Mouse (Mus musculus) forebrain, embryonic 11.5 days (tissue): Measurements from ENCODE around the gene Gtf2a1l. TPM values are rescaled to one million over a fixed set of nuclear protein-coding genes. Genes with fewer than 3 reads are reported as not detected.

Experiments used
- ATAC-seq: fragments of 200-750 bp; cut with Nextera tagmentation; replicated peaks from 2 replicates; pipeline ENCODE4 v1.8.0; 2017; ENCODE audit warnings: moderate TSS enrichment; ENCODE audit not compliant: low FRiP score
- DNase-seq: peaks from one replicate; pipeline ENCODE4 v3.0.0-alpha.2; 2017; ENCODE audit warnings: low spot score
- H3K27ac ChIP-seq: fragments of 300-500 bp; sonication (generic); 2 replicates; pipeline ENCODE4 v1.5.1; 2014; ENCODE audit warnings: low read depth, low read length
- H3K27me3 ChIP-seq: fragments of 300-500 bp; sonication (generic); 2 replicates; pipeline ENCODE4 v1.6.1; 2014; ENCODE audit warnings: mild to moderate bottlenecking, low read length, mixed read lengths; ENCODE audit not compliant: control insufficient read depth, insufficient read depth
- H3K36me3 ChIP-seq: fragments of 300-500 bp; sonication (generic); 2 replicates; pipeline ENCODE4 v1.6.1; 2014; ENCODE audit warnings: mild to moderate bottlenecking, low read length, moderate library complexity, mixed read lengths; ENCODE audit not compliant: control insufficient read depth, insufficient read depth
- H3K4me1 ChIP-seq: fragments of 300-500 bp; sonication (generic); replicated peaks from 2 replicates; pipeline ENCODE4 v1.6.1; 2014; ENCODE audit warnings: low read length, mixed read lengths; ENCODE audit not compliant: control insufficient read depth, insufficient read depth
- H3K4me2 ChIP-seq: fragments of 300-500 bp; sonication (generic); 2 replicates; pipeline ENCODE4 v1.6.1; 2014; ENCODE audit warnings: low read depth, mild to moderate bottlenecking, low read length, moderate library complexity, mixed read lengths; ENCODE audit not compliant: severe bottlenecking
- H3K4me3 ChIP-seq: fragments of 300-500 bp; sonication (generic); 2 replicates; pipeline ENCODE4 v1.5.1; 2014; ENCODE audit warnings: low read depth, low read length
- H3K9ac ChIP-seq: fragments of 300-500 bp; sonication (generic); 2 replicates; pipeline ENCODE4 v1.6.1; 2014; ENCODE audit warnings: low read length
- H3K9me3 ChIP-seq: fragments of 300-500 bp; sonication (generic); 2 replicates; pipeline ENCODE4 v1.6.1; 2016; ENCODE audit warnings: low read length, mixed read lengths; ENCODE audit not compliant: control insufficient read depth
- WGBS: fragments of 180-500 bp; shearing (Covaris S2); extraction: QIAGEN DNeasy Blood & Tissue Kit; methylation state at CpG from one replicate; pipeline ENCODE4 v1.1.7; 2014; 5-methylcytosine and 5-hydroxymethylcytosine counted together
- polyA plus RNA-seq: library from polyadenylated mRNA; unstranded; fragments of >200 nt; fragmentation: Nextera tagmentation; extraction: Ambion mirVana; gene quantifications from 2 replicates; pipeline ENCODE4 v1.2.1, GENCODE M21; 2014

Gtf2a1l gene
- polyA plus RNA-seq, 1 experiment from 2014 or later, result not detected

DNA sequence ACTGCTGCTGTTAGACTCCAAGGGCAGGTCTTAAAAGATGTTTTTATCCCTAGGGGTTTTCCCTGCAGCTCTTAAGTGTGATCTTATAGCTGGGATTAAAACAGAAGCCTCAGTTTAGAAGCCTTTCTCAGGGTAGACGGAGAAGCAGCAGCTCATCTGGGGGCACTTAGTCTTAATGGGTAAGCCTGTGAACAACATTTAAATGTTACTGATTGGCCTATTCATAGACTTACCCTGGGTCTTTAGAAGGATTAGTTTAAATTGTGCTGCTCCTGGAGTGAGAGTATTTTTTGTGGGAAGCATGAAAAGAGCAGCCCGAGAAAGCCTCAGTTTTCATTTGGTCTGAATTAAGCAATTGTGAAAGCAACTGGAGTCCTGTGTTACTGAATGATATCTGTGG is 1.5 kb downstream of the Gtf2a1l start:
- ATAC-seq, result peak; percentile 47
- no peak for DNase-seq
- H3K27me3 ChIP-seq, result peaks cover 19% of the 10 kb centered on the region

DNA sequence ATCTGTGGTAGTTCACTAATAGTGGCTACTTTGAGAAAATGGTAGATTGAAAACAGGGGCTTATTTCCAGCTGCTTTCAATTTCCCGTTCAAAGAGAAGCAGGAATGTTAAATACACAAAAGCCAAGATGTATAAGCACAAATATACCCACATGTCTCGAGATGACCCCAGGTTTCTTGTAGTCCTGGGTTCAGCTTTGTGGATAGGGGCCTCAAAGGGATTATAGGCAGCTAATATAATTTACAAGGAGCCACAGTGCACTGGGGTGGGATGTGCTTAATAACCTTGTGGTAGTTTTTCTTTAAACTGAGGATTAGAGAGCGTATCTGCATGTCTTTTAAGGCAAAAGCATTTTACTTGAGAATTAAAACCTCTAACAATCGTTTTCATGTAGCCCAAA is 2.3 kb downstream of the Gtf2a1l start:
- Histone ChIP-seq H3K27me3 (peaks cover 19% of the 10 kb centered on the region), H3K9me3 (no peaks in the 10 kb centered on the region), H3K9ac (no peak overlapping the region), H3K4me3 (no peak overlapping the region), H3K27ac (no peak overlapping the region), H3K4me2 (no peak overlapping the region), H3K4me1 (0 out of 2 replicates have a peak, but pooled peaks cover 1% of the 10 kb centered on the region), H3K36me3 (no peaks in the 10 kb centered on the region)
- DNase-seq (no peak), ATAC-seq (no peak)
- 40% methylated on average over 4 of the region's 4 CpGs for WGBS

More for the DNA sequence above, 1.5 kb downstream of the Gtf2a1l start:
- Histone ChIP-seq H3K9me3 (no peaks in the 10 kb centered on the region), H3K4me3 (no peak overlapping the region), H3K36me3 (no peaks in the 10 kb centered on the region), H3K9ac (no peak overlapping the region), H3K27ac (no peak overlapping the region), H3K4me2 (no peak overlapping the region), H3K4me1 (0 out of 2 replicates have a peak, but pooled peaks cover 1% of the 10 kb centered on the region)
- 4% methylated on average over 2 of the region's 2 CpGs for WGBS

DNA sequence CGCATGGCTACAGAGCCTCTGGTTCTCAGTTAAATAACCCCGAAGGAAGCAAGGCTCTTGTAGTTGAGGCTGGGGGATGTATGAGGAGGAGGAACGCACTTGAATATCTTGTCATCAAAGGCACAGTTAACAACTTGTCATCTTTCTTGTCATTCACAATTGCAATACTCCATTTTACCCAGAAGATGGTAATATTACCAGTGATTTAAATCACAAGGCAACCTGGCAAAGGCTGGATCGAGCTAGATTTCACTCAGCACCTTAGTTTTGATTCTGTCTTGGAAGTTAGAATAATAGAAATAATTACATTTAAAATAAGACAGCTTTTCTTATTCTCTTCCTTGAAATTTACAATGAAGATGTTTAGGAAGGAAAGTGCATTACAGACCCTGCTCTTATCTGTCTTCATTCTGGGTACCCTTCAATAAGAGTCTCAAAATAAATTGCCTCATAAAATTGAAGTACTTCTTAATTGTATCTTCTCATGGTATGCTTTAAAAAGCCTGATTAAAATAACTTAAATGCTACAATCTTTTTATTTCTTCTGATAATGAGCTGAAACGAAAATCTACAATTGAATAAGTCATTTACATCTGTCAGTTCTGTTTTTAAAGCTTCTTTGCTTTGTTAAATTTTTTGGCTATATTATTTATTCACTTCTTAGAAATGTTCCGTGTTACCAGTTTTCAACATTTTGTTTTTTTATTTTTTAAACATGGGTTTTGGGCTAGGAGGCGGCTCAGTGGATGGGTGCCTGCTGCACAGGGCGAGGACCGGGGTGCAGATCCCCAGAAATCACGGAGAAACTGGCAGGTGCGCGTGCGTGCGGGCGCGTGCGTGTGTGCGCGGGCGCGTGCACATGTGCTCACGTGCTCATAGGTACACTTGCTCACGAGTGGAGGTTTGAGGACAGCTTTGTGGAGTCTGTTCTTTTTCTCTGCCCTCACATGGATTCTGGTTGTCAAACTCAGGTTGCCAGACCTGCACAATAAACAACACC is 7.2 kb downstream of the Gtf2a1l start:
- Histone ChIP-seq H3K27ac (no peak overlapping the region), H3K4me1 (no peaks in the 10 kb centered on the region), H3K9me3 (no peaks in the 10 kb centered on the region), H3K27me3 (peaks cover 9% of the 10 kb centered on the region), H3K4me2 (no peak overlapping the region), H3K4me3 (no peak overlapping the region), H3K36me3 (no peaks in the 10 kb centered on the region), H3K9ac (no peak overlapping the region)
- 92% methylated on average over 23 of the region's 23 CpGs for WGBS
- ATAC-seq, result no peak
- no peak for DNase-seq

DNA sequence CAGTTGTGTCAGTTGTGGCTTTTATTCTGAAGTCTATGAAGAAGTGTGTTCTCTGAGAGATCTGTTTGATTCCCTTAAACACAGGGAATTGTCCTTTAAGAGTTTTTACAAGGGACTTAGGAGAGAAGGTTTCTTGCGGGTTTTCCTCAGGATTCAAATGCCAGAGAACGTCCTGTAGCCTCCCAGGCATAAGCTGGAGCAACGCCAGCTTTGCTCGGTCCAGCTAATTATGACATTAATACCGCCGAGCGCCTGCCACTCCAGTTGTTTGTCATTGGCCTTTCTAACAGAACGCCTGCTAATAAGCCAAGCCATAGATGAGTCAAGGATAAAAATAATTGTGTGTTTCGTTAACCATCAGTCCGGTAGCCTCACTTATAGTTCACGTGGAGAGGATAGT is 19.8 kb downstream of the Gtf2a1l start:
- Histone ChIP-seq H3K36me3 (no peaks in the 10 kb centered on the region), H3K27ac (no peak overlapping the region), H3K4me2 (no peak overlapping the region), H3K27me3 (no peaks in the 10 kb centered on the region), H3K4me3 (no peak overlapping the region), H3K4me1 (no peaks in the 10 kb centered on the region), H3K9me3 (no peaks in the 10 kb centered on the region), H3K9ac (no peak overlapping the region)
- 50% methylated on average over 11 of the region's 11 CpGs for WGBS
- no peak for DNase-seq
- ATAC-seq, result peak; percentile 21; the same call in 1 of the 2 replicates

DNA sequence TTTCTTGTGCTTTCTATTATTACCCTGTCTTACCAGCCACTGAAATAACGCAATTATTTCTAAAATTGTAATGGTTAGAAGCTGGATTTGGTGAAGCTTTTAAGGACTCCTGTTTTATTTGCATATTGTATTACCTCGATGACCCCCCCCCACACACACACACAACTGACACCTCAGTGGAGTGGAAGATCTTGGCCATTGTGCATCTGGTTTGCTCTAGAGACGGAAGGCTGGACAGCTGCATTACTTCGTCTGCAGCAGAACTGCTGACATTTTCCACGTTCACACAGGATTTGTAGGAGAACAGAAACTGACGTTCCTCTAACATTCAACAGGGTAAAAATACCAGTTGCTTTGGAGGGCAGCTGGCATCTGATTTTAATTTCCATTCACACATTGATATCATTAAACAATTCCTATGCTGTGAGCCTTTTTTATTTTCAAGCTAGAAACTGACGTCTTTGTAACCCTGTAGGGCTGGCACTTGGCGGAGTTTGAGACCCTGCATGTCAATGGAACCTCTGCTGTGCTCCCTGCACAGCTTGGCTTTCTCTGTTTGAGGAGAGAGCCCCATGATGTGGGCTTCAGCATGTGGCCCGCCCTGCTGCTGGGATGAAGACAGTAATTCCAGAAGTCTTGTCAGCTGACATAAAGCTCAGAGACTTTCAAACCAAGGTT is 28.3 kb downstream of the Gtf2a1l start:
- Histone ChIP-seq H3K27ac (no peak overlapping the region), H3K9ac (no peak overlapping the region), H3K36me3 (no peaks in the 10 kb centered on the region), H3K4me3 (no peak overlapping the region), H3K9me3 (no peaks in the 10 kb centered on the region), H3K4me1 (no peaks in the 10 kb centered on the region), H3K27me3 (no peaks in the 10 kb centered on the region), H3K4me2 (no peak overlapping the region)
- DNase-seq (no peak), ATAC-seq (no peak)
- WGBS, result 60% methylated on average over 9 of the region's 9 CpGs

DNA sequence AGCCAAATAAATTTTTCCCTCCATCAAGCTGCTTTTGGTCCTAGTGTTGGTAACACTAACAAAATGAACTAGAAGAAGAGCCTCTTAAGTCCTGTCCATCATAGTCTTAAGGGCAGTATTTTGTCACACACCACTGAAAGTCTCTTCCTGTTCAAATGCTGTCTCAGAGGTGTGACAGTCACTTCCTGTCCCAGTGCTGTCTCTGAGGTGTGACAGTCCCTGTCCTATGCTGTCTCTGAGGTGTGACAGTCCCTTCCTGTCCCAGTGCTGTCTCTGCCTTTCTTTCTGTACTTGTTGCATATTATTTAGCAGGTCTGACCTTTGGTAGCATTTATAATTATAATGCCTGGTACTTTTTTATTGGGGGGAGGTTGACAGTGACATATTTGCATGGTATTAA is 32.4 kb downstream of the Gtf2a1l start:
- Histone ChIP-seq H3K9ac (no peak overlapping the region), H3K9me3 (no peaks in the 10 kb centered on the region), H3K4me2 (no peak overlapping the region), H3K27me3 (no peaks in the 10 kb centered on the region), H3K4me1 (no peaks in the 10 kb centered on the region), H3K4me3 (no peak overlapping the region), H3K27ac (no peak overlapping the region), H3K36me3 (no peaks in the 10 kb centered on the region)
- ATAC-seq, result no peak
- no peak for DNase-seq

DNA sequence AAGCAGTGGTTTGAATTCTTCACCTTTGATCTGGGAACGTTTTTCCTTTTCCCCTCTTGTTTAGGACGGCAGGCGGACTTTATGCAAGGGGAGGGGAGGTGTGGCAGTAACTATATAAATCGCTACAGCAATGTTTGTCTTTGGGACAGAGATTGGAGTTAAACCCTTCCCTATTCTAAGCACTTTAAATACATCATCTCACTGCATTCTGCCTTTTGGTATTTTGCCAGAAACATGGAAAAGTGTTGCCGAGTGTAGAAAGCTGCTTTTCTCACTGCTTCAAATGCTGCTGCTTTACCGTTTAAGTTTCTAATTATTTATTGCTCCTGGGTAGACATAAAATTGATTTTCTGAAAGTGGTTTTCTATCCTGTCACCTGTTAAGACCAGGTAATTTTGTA is 33.9 kb downstream of the Gtf2a1l start:
- 57% methylated on average over 6 of the region's 6 CpGs for WGBS
- H3K4me1 ChIP-seq, result peaks cover 3% of the 10 kb centered on the region; the same call in 1 of the 2 replicates
- H3K4me2 ChIP-seq, result no peak overlapping the region
- no peak overlapping the region for H3K27ac ChIP-seq
- no peak overlapping the region for H3K9ac ChIP-seq
- H3K27me3 ChIP-seq, result no peaks in the 10 kb centered on the region
- DNase-seq, result no peak
- ATAC-seq, result no peak
- no peaks in the 10 kb centered on the region for H3K36me3 ChIP-seq
- H3K9me3 ChIP-seq, result no peaks in the 10 kb centered on the region
- no peak overlapping the region for H3K4me3 ChIP-seq

DNA sequence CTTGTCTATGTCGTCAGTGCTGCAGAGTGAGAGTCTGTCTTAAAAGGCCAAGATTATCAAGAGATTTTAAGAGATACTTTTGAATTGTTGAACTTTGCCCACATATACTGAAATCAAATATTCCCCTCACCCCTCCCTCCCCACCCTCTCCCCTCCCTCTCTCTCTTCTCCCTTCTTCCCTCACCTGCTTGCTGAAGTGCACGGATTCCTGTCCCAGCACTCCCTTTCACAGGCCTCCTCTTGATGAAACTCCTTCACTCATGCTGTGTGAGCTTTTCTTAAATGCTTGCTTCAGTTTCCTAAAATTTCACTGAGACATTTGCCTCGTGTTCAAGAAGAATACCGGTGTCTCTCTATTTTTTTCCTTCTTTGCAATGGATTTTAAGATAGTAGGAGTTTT is 34.7 kb downstream of the Gtf2a1l start:
- H3K36me3 ChIP-seq, result no peaks in the 10 kb centered on the region
- no peaks in the 10 kb centered on the region for H3K27me3 ChIP-seq
- no peaks in the 10 kb centered on the region for H3K9me3 ChIP-seq
- no peak overlapping the region for H3K27ac ChIP-seq
- no peak overlapping the region for H3K4me3 ChIP-seq
- ATAC-seq, result no peak
- DNase-seq, result no peak
- H3K9ac ChIP-seq, result no peak overlapping the region
- no peak overlapping the region for H3K4me2 ChIP-seq
- H3K4me1 ChIP-seq, result peaks cover 3% of the 10 kb centered on the region; the same call in 1 of the 2 replicates
- WGBS, result 42% methylated on average over 4 of the region's 4 CpGs
